Mouse (Mus musculus) megakaryocyte, embryonic 14.5 days (primary cell): ENCODE data around the gene Ccdc28b.

Source experiments
- FLI1 ChIP-seq: IDR thresholded peaks from 2 replicates; pipeline ENCODE4 v1.6.1; 2012; ENCODE audit warnings: low read length, inconsistent platforms, mixed read lengths
- GATA1 ChIP-seq: IDR thresholded peaks from 3 replicates; pipeline ENCODE4 v1.6.1; 2012; ENCODE audit warnings: mixed read lengths, low read length, inconsistent platforms, borderline replicate concordance

DNA sequence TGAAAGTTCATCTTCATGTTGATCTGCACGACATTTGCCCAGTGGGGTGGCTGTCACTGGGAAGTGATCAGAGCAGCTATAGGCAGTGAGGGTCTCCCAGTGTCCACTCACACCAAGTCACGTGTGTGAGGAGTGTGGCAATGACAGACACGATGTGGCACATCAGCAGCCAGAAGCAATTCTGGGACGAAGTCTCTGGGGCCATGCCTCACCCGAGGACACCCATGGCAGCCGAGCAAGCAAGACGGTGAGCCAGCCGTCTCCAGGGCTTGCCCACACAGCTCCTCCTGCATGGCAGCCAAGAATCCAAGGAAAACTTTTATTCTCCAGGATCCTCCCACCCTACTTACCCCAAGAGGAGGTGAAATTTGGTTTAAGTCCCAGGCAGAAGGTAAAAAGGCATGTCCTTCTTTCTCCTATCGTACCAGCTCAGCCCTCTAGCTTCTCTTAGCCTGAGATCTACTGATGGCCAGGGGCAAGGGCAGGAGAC is 7.9 kb downstream of the Ccdc28b start:
- TF ChIP-seq FLI1, result no peak
- no peak for TF ChIP-seq GATA1
